Mouse (Mus musculus): ENCODE data around the gene Oxct1. TPM values are rescaled to one million over a fixed set of nuclear protein-coding genes. Genes with fewer than 3 reads are reported as not detected.
A peak's percentile ranks its signal among the peaks of the same experiment; 100 is the strongest.

The Oxct1 gene
- 100 to 1,000 TPM; 230 to 249 TPM for total RNA-seq (2021)

- DNase-seq: peak; percentile 89
Measured at GRCm38 (mm10) chr15:4026231-4026773, at the start of gene Oxct1. Oxct1 (plus strand) TSS chr15:4026383.

- DNase-seq: no peak
Measured at GRCm38 (mm10) chr15:3978279-3978678, 47.9 kb upstream of the Oxct1 start.

- peak; percentile 90 for DNase-seq
Measured at GRCm38 (mm10) chr15:3979061-3979848, 46.9 kb upstream of the Oxct1 start, which contains the start of gene Fbxo4. Fbxo4 (minus strand) TSS chr15:3979573.

GRCm38 (mm10) chr15:3979871-3980270 lies 46.3 kb upstream of the Oxct1 start:
- DNase-seq: no peak

- DNase-seq: no peak
Measured at GRCm38 (mm10) chr15:3982732-3983131, 43.5 kb upstream of the Oxct1 start.

- DNase-seq: no peak
Measured at GRCm38 (mm10) chr15:3984876-3985275, 41.3 kb upstream of the Oxct1 start.

- DNase-seq: peak; percentile 58
Measured at GRCm38 (mm10) chr15:3987981-3988380, 38.2 kb upstream of the Oxct1 start.

GRCm38 (mm10) chr15:3994852-3995447 lies 31.2 kb upstream of the Oxct1 start:
- DNase-seq: no peak

GRCm38 (mm10) chr15:3995448-3996266 lies 30.5 kb upstream of the Oxct1 start, which contains the start of gene AW549877:
AW549877 (minus strand) TSS chr15:3995744.
- peak; percentile 99 for DNase-seq

GRCm38 (mm10) chr15:3996267-3997010 lies 29.7 kb upstream of the Oxct1 start:
- no peak for DNase-seq

GRCm38 (mm10) chr15:3999144-3999543 lies 27.0 kb upstream of the Oxct1 start:
- DNase-seq: no peak

- DNase-seq: no peak
Measured at GRCm38 (mm10) chr15:4000536-4000935, 25.6 kb upstream of the Oxct1 start.

GRCm38 (mm10) chr15:4013873-4014272 lies 12.3 kb upstream of the Oxct1 start:
- no peak for DNase-seq

- peak; percentile 26 for DNase-seq
Measured at GRCm38 (mm10) chr15:4020711-4021110, 5.5 kb upstream of the Oxct1 start.

GRCm38 (mm10) chr15:4023747-4024146 lies 2.4 kb upstream of the Oxct1 start:
- DNase-seq: no peak

GRCm38 (mm10) chr15:4024726-4025507 lies 1.3 kb upstream of the Oxct1 start:
- no peak for DNase-seq

- peak; percentile 29 for DNase-seq
Measured at GRCm38 (mm10) chr15:4025508-4025904, 677 bp upstream of the Oxct1 start.

GRCm38 (mm10) chr15:4026831-4027584 lies 825 bp downstream of the Oxct1 start:
- peak; percentile 88 for DNase-seq

GRCm38 (mm10) chr15:4027671-4028410 lies 1.7 kb downstream of the Oxct1 start:
- DNase-seq: no peak

- DNase-seq: no peak
Measured at GRCm38 (mm10) chr15:4028411-4028700, 2.2 kb downstream of the Oxct1 start.
